In genomic region chr5:131537831-131538310, GRCm38 (mm10) we compare ENCODE assay signal across 8 mouse cellular contexts.
DNase-seq lines count a peak whose midpoint lies in the region; ATAC-seq and TF ChIP-seq lines count a peak whose summit lies in the region.

No protein-coding gene starts in this region.

- H3K4me2 ChIP-seq in kidney, postnatal 0 days (ENCODE audit: low read length), result peak overlapping the region; percentile 98
- peak overlapping the region; percentile 75 for H3K4me2 ChIP-seq in stomach, embryonic 14.5 days (replicated peaks; ENCODE audit: low read depth, low read length)

- H3K4me1 ChIP-seq in heart, embryonic 10.5 days, result peaks cover 14% of the 10 kb centered on the region; the same call in 1 of the 2 replicates
- H3K4me1 ChIP-seq in kidney, postnatal 0 days (replicated peaks; ENCODE audit: insufficient read depth, low read length), result no peaks in the 10 kb centered on the region; the same call in 1 of the 2 replicates
- H3K4me1 ChIP-seq in stomach, embryonic 14.5 days (ENCODE audit: control insufficient read depth, insufficient read depth, low read length), result peaks cover 16% of the 10 kb centered on the region; the same call in 1 of the 2 replicates

- DNase-seq in urinary bladder, adult 18-20 months (ENCODE audit: low spot score in 2 of 2), result peak; percentile 27 to 64
- DNase-seq in urinary bladder, postnatal 4 days (ENCODE audit: low spot score in 2 of 2), result no peak
- DNase-seq in embryo, embryonic 11.5 days (ENCODE audit: low read depth, low spot score), result peak; percentile 59
- peak; percentile 88 for DNase-seq in heart, embryonic 10.5 days (ENCODE audit: low spot score)
- peak; percentile 69 for DNase-seq in kidney, postnatal 0 days (ENCODE audit: low spot score)
- DNase-seq in lung, postnatal 10 days, result peak; percentile 55
- no peak for DNase-seq in layer of hippocampus, adult 11-12 months (ENCODE audit: low spot score)

- peak overlapping the region; percentile 85 for H3K4me3 ChIP-seq in heart, embryonic 10.5 days
- peak overlapping the region; percentile 72 for H3K4me3 ChIP-seq in kidney, postnatal 0 days (replicated peaks; ENCODE audit: low read depth, low read length)
- peak overlapping the region; percentile 82 for H3K4me3 ChIP-seq in stomach, embryonic 14.5 days (ENCODE audit: low read depth, low read length)

- WGBS in heart, embryonic 10.5 days, result under 1% methylated on average over 47 of the region's 48 CpGs
- 0% methylated on average over 37 of the region's 48 CpGs for WGBS in kidney, postnatal 0 days
- 0% methylated on average over 38 of the region's 48 CpGs for WGBS in stomach, embryonic 14.5 days

- peaks cover 9% of the 10 kb centered on the region for H3K27me3 ChIP-seq in heart, embryonic 10.5 days (ENCODE audit: insufficient read depth, poor library complexity, severe bottlenecking)
- no peaks in the 10 kb centered on the region for H3K27me3 ChIP-seq in kidney, postnatal 0 days (ENCODE audit: insufficient read depth, low read length)
- no peaks in the 10 kb centered on the region for H3K27me3 ChIP-seq in stomach, embryonic 14.5 days (ENCODE audit: control insufficient read depth, insufficient read depth, low read length)

- peak; percentile 18; the same call in 1 of the 2 replicates for ATAC-seq in kidney, postnatal 0 days (replicated peaks; ENCODE audit: low FRiP score, low read depth)
- ATAC-seq in stomach, embryonic 14.5 days (ENCODE audit: insufficient number of reproducible peaks, insufficient read depth, low FRiP score, low read depth), result peak; percentile 75

- TF ChIP-seq CTCF in kidney, postnatal 0 days (IDR thresholded peaks at IDR 0.05; ENCODE audit: low read depth), result no peak

- peaks cover 6% of the 10 kb centered on the region for H3K36me3 ChIP-seq in heart, embryonic 10.5 days
- H3K36me3 ChIP-seq in kidney, postnatal 0 days (ENCODE audit: insufficient read depth, low read length), result no peaks in the 10 kb centered on the region
- no peaks in the 10 kb centered on the region; the same call in 1 of the 2 replicates for H3K36me3 ChIP-seq in stomach, embryonic 14.5 days (ENCODE audit: control insufficient read depth, insufficient read depth, low read length)

- peak overlapping the region; percentile 79 for H3K9ac ChIP-seq in kidney, postnatal 0 days (ENCODE audit: low read depth, low read length)
- peak overlapping the region; percentile 91 for H3K9ac ChIP-seq in stomach, embryonic 14.5 days (replicated peaks; ENCODE audit: low read depth, low read length)

- H3K27ac ChIP-seq in heart, embryonic 10.5 days, result peak overlapping the region; percentile 91
- H3K27ac ChIP-seq in kidney, postnatal 0 days, result peak overlapping the region; percentile 87
- peak overlapping the region; percentile 94 for H3K27ac ChIP-seq in stomach, embryonic 14.5 days (ENCODE audit: low read length)

- no peaks in the 10 kb centered on the region for H3K9me3 ChIP-seq in heart, embryonic 10.5 days
- no peaks in the 10 kb centered on the region for H3K9me3 ChIP-seq in kidney, postnatal 0 days (replicated peaks; ENCODE audit: low read length)
- no peaks in the 10 kb centered on the region for H3K9me3 ChIP-seq in stomach, embryonic 14.5 days (ENCODE audit: control insufficient read depth, low read depth, low read length)

Comparison
In these comparisons a context has a peak if more than half of its experiments do, and no peak if none do; other contexts are left out.
1. DNase-seq: peak in urinary bladder, adult 18-20 months (2 of 2), embryo, embryonic 11.5 days (single experiment), heart, embryonic 10.5 days (single experiment), kidney, postnatal 0 days (single experiment) and lung, postnatal 10 days (single experiment); none in urinary bladder, postnatal 4 days (0 of 2) and layer of hippocampus, adult 11-12 months (single experiment).
2. Peak in every context shown above with its lines, with median percentiles within 50 percentile points of each other: H3K27ac ChIP-seq and H3K4me3 ChIP-seq.